Mouse (Mus musculus) liver, embryonic 11.5 days (tissue): Measurements from ENCODE around the gene Slc22a21. TPM values are rescaled to one million over a fixed set of nuclear protein-coding genes. Genes with fewer than 3 reads are reported as not detected.
A peak's percentile ranks its signal among the peaks of the same experiment; 100 is the strongest.

Source experiments
- ATAC-seq: fragments of 200-750 bp; cut with Nextera tagmentation; replicated peaks from 2 replicates; pipeline ENCODE4 v1.8.0; 2017; ENCODE audit warnings: moderate number of reproducible peaks, mild to moderate bottlenecking, moderate TSS enrichment, moderate library complexity; ENCODE audit not compliant: low FRiP score
- DNase-seq: peaks from one replicate; pipeline ENCODE4 v3.0.0-alpha.2; 2017; ENCODE audit warnings: low spot score
- H3K27ac ChIP-seq: fragments of 300-500 bp; sonication (generic); 2 replicates; pipeline ENCODE4 v1.5.1; 2014; ENCODE audit warnings: mild to moderate bottlenecking, low read depth, low read length, control low read depth
- H3K27me3 ChIP-seq: fragments of 300-500 bp; sonication (generic); replicated peaks from 2 replicates; pipeline ENCODE4 v1.6.1; 2014; ENCODE audit warnings: low read length, mixed read lengths; ENCODE audit not compliant: control insufficient read depth, insufficient read depth
- H3K36me3 ChIP-seq: fragments of 300-500 bp; sonication (generic); 2 replicates; pipeline ENCODE4 v1.6.1; 2014; ENCODE audit warnings: mild to moderate bottlenecking, low read length, moderate library complexity, mixed read lengths; ENCODE audit not compliant: control insufficient read depth, insufficient read depth
- H3K4me1 ChIP-seq: fragments of 300-500 bp; sonication (generic); replicated peaks from 2 replicates; pipeline ENCODE4 v1.6.1; 2014; ENCODE audit warnings: low read length, mixed read lengths; ENCODE audit not compliant: control insufficient read depth, insufficient read depth
- H3K4me2 ChIP-seq: fragments of 300-500 bp; sonication (generic); 2 replicates; pipeline ENCODE4 v1.6.1; 2014; ENCODE audit warnings: mild to moderate bottlenecking, control low read depth, moderate library complexity
- H3K4me3 ChIP-seq: fragments of 300-500 bp; sonication (generic); 2 replicates; pipeline ENCODE4 v1.5.1; 2014; ENCODE audit warnings: low read depth, low read length, control low read depth
- H3K9ac ChIP-seq: fragments of 300-500 bp; sonication (generic); 2 replicates; pipeline ENCODE4 v1.6.1; 2014; ENCODE audit warnings: low read depth, low read length, control low read depth
- H3K9me3 ChIP-seq: fragments of 300-500 bp; sonication (generic); 2 replicates; pipeline ENCODE4 v1.6.1; 2016; ENCODE audit warnings: low read length, inconsistent platforms, mixed read lengths; ENCODE audit not compliant: control insufficient read depth
- WGBS: fragments of 180-500 bp; shearing (Covaris S2); extraction: QIAGEN DNeasy Blood & Tissue Kit; methylation state at CpG from one replicate; pipeline ENCODE4 v1.1.7; 2014; 5-methylcytosine and 5-hydroxymethylcytosine counted together
- polyA plus RNA-seq: library from polyadenylated mRNA; unstranded; fragments of >200 nt; fragmentation: Nextera tagmentation; extraction: Ambion mirVana; gene quantifications from 2 replicates; pipeline ENCODE4 v1.2.1, GENCODE M21; 2014

The Slc22a21 gene
- polyA plus RNA-seq = 1.3 and 2.1 TPM in 2 replicates

DNA sequence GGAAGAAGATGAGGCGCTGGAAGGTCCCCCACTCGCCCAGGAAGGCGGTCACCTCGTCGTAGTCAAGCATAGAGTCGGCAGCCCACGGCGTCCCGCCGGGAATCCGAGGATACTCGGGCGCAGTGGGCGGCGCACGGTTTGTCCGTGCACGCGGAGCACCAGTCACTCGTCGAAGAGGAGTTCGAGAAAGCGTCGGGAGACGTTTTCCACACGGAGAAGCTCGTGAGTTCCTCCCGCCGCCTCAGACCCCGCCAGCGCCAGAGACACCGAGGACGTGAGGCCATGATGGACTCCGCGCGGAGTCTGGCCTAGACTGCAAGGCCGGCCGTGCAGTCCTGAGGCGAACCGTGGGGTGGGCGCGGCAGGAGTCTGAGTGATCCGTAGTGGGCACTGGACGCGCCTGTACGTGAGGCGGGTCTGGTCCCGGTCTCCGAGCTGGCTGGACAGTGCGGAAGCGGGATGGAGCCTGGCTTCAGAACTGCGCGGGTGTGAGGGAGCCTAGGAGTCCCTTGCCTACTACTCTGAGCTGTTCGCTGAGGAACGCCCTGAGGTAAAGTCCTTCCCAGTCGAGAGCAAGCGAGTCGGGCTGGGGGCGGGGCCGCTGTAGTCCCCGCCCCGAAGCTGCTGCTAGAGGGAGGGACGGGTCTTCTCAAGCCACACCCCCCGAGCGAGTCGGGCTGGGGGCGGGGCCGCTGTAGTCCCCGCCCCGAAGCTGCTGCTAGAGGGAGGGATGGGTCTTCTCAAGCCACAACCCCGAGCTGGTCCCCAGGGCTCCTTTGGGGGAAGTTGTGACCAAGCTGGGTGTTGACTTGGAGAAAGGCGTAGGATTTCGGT lies at the start of gene Slc22a21:
Slc22a21 (minus strand) TSS at position 545 of the 834 bp plus-strand sequence.
- peak within 1 kb of the TSS; percentile 50 for H3K9ac ChIP-seq
- WGBS = 1% methylated on average over 73 of the region's 73 CpGs

DNA sequence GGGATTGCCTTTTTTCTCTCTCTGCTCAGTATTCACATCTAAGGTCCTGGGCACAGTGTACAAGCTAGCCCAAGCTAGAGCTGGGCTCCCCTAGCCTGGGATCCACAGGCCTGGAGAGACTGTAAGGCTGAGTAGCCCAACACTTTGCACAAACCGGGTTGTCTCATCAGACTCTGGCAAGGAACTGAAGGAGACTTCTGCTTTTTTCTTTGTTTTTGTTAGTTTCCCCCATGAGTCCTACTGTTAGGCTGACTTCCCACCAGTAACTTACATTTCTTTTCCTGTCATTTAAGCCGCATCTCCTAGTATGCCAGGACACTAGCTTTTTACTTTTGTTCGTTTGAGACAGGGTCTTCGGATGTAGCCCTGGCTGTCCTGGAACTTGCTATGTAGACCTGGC lies 48.9 kb upstream of the Slc22a21 start:
- no peak for ATAC-seq
- Histone ChIP-seq H3K4me3 (peak overlapping the region; percentile 74), H3K9ac (peak overlapping the region; percentile 64), H3K4me2 (peak overlapping the region; percentile 98), H3K27ac (peak overlapping the region; percentile 91), H3K27me3 (peaks cover 7% of the 10 kb centered on the region), H3K36me3 (no peaks in the 10 kb centered on the region), H3K9me3 (no peaks in the 10 kb centered on the region), H3K4me1 (peaks cover 26% of the 10 kb centered on the region)
- DNase-seq = no peak
- 64% methylated on average over 4 of the region's 4 CpGs for WGBS

More for the DNA sequence above, at the start of gene Slc22a21:
- Histone ChIP-seq H3K4me3 (peak within 1 kb of the TSS; percentile 53), H3K36me3 (no peaks in the 10 kb centered on the region), H3K9me3 (no peaks in the 10 kb centered on the region), H3K27me3 (no peaks in the 10 kb centered on the region), H3K4me1 (no peaks in the 10 kb centered on the region; the same call in 1 of the 2 replicates), H3K4me2 (peak within 1 kb of the TSS; percentile 99), H3K27ac (no peak within 1 kb of the TSS)
- ATAC-seq (peak; percentile 96), DNase-seq (peak; percentile 85)

DNA sequence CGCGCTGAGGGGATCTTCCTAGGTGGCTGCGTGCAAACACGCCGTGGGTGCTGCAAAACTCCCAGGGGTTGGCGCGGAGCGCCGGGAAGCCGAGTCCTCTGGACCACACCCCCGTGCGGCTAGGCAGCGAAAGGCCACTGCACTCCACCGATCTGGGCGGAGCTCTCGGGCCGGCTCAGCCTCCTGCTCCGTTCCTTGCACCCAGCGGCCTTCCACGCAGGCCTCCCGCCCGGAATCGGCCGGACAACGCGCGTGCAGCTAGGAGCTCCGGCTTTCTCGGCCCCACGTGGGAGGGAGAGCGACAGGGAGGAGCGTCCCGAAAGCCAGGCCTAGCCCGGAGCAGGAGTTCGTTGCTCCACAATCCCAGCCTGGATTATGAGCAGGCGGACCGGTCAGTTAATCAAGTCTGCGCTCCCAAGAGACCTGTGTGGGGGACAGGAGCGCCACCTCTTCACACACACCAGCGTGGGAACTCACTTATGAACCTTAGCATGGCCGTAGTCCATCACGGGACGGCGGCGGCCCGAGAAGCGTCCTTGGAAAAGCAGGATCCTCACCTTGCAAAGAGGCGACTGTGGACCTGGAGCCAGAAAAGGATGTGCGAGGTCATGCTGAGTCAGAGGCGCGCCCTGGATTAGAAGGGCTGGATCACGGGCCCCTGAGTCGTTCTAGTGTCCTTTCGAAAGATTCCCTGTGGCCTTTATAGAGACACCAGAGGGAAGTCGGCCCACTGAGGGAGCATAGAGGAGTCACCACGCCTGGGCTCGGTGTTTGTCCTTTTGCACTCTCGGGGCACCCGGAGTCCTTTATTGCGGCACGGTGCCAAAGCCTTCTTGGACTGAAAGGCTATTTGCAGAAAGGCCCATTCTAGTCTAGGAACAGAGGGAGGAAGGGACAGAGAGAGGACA lies 48.2 kb upstream of the Slc22a21 start, which contains the start of gene Slc22a4:
Slc22a4 (minus strand) TSS at position 47 of the 908 bp plus-strand sequence.
- no peaks in the 10 kb centered on the region for H3K36me3 ChIP-seq
- no peaks in the 10 kb centered on the region for H3K9me3 ChIP-seq
- peaks cover 7% of the 10 kb centered on the region for H3K27me3 ChIP-seq
- peak; percentile 80 for ATAC-seq
- H3K27ac ChIP-seq = peak within 1 kb of the TSS; percentile 91
- WGBS = 6% methylated on average over 61 of the region's 61 CpGs
- peak within 1 kb of the TSS; percentile 98 for H3K4me2 ChIP-seq
- peaks cover 31% of the 10 kb centered on the region for H3K4me1 ChIP-seq
- peak; percentile 79 for DNase-seq
- H3K4me3 ChIP-seq = peak within 1 kb of the TSS; percentile 74
- peak within 1 kb of the TSS; percentile 64 for H3K9ac ChIP-seq

DNA sequence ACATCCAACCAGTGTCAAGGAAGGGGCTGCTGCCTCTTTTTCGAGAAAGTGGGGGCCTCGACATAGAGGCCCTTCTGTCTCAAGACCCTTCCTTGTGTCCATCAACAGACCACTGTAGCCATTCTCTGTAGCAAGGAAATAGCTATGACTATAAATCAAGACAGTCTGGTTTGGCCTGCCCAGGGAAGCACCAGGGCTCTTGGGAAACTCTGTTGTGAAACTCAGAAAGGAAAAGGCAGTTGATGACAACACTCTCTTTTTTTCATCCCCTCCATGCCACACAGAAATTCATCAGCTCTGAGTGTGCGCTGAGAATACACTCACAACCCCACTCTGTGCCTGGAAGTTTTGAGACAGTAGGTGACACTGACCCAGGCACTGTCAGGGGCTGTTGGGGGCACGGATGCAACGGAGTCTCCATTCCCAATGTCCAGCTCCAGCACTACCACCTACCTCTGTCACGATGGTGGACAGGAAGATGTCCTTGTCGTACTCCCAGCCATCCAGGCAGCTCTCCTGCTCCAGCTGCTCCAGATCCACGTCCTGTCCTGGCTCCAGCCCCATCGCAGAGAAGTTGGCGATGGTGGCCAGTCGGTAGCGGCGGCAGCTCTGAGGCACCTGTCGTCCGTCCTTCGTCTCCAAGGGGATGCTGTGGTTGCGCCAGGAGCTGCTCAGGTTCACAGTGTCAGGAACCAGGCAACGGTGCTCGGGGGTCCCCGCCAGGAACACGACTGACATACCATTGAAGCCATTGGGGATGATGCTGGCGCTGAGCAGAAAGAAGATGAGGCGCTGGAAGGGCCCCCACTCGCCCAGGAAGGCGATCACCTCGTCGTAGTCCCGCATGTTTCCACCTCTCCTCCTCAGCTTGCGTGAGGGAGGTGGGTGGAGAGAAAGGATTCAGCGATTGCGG lies 47.3 kb upstream of the Slc22a21 start:
- H3K36me3 ChIP-seq = no peaks in the 10 kb centered on the region
- ATAC-seq (no peak), DNase-seq (no peak)
- H3K27ac ChIP-seq = peak overlapping the region; percentile 91
- peak overlapping the region; percentile 98 for H3K4me2 ChIP-seq
- H3K9ac ChIP-seq = peak overlapping the region; percentile 64
- WGBS = 13% methylated on average over 31 of the region's 31 CpGs
- H3K9me3 ChIP-seq = no peaks in the 10 kb centered on the region
- H3K4me3 ChIP-seq = peak overlapping the region; percentile 74
- H3K27me3 ChIP-seq = peaks cover 7% of the 10 kb centered on the region
- peaks cover 40% of the 10 kb centered on the region for H3K4me1 ChIP-seq

DNA sequence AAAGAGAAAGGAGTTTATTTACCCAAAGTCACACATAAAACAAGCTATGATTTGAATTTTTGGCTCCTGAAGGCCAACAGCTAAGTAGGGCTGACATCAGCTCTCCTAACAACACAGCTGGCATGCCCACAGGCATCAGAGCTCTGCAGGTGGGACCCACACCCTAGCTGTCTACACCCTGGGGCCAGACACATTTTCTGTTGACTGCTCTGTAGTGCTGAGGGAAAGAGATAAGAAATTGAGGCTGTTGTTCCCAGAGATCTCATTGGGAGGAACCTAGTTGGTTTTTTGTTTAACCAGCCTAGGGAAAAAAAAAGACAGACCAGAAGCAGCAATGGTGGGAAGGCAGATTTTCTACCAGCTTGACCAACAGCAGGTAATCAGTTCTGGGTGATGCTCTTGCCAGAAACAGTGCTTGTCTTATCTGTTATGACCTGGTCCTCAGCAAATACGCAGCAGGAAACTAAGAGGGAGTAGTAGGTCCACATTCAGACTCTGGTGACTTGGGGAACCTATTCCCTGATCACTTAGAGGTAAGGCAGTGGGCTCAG lies 46.4 kb upstream of the Slc22a21 start:
- peak overlapping the region; percentile 98 for H3K4me2 ChIP-seq
- peak overlapping the region; percentile 91 for H3K27ac ChIP-seq

DNA sequence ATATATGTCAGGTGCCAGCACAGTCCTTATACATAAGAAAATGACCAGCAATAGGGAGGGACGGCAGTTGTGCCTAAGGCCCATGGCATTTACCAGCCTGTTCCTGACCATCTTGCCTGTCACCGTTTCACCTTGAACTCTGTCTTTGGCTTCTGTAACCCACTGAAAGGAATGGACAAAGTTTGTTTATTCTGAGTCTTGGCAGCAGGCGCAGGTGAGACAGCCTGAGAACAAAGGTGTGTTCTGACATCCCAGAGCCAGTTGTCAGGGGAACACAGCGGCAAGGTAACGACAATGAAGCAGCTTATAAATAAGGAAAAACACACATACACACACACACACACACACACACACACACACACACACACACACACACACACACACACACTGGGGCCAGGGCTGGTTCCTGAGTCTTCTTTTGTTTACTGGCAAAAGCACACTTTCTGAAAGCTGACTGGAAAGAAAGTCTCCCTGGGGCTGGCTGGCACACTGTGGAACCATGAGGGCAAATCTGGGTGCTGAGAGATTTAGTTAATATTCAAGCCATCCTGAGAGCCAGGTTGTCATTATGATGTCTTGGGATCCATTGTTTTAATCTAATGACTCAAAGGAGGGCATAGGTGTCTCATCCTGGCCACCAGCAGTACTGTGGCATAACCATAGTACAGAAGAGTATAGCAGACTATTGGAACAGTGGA lies 41.4 kb upstream of the Slc22a21 start:
- H3K9me3 ChIP-seq = no peaks in the 10 kb centered on the region
- no peaks in the 10 kb centered on the region for H3K36me3 ChIP-seq
- peaks cover 31% of the 10 kb centered on the region for H3K4me1 ChIP-seq
- H3K4me2 ChIP-seq = no peak overlapping the region
- H3K4me3 ChIP-seq = no peak overlapping the region
- DNase-seq (no peak), ATAC-seq (no peak)
- 84% methylated on average over 5 of the region's 5 CpGs for WGBS
- no peak overlapping the region for H3K9ac ChIP-seq
- H3K27me3 ChIP-seq = no peaks in the 10 kb centered on the region
- no peak overlapping the region for H3K27ac ChIP-seq

More for the DNA sequence above, 46.4 kb upstream of the Slc22a21 start:
- Histone ChIP-seq H3K9me3 (no peaks in the 10 kb centered on the region), H3K9ac (peak overlapping the region; percentile 64), H3K4me1 (peaks cover 41% of the 10 kb centered on the region), H3K27me3 (peaks cover 7% of the 10 kb centered on the region), H3K36me3 (no peaks in the 10 kb centered on the region), H3K4me3 (peak overlapping the region; percentile 74)
- ATAC-seq = peak; percentile 92
- DNase-seq = no peak
- WGBS = 29% methylated on average over 1 of the region's 1 CpGs

DNA sequence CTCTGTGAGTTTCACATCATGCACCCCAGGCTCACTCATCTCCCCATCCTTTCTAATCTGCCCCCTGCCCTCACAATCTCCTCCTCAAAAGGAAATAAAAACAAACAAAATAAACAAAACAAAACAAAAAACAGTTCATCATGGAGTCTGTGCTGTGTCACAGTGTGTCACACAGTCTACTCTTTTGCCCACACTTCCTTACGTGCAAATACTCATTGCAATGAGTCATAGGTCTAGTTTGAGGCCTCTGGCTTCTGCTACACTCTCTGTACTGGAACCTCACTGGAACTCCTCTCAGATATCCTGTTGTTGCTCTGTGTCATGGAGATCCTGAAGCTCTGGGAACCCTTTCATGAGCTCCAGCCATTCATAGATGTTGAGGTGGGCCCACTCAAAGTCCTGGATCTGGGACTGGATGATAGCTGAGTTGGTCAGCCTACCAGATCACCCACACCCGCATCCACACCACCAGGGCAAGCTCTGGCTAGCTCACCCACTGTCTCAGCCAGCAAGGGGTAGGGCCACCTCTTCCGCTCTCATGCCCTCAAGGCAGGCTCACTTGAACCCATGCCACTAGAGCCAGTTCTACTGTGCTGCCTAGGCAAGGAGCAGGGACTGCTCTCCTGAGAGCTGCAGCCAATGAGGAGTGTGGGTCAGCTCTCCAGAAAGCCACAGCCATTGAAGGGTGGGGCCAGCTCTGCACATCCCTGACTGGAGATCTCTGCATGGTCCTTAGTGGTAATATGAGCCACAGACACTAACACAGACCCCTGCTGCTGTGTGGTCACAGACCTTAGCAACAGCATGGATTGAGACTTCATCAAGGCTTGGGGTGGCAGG lies 39.0 kb upstream of the Slc22a21 start:
- H3K4me3 ChIP-seq = no peak overlapping the region
- no peak overlapping the region for H3K4me2 ChIP-seq
- H3K9ac ChIP-seq = no peak overlapping the region
- no peaks in the 10 kb centered on the region for H3K9me3 ChIP-seq
- 81% methylated on average over 3 of the region's 3 CpGs for WGBS
- 0 out of 2 replicates have a peak, but pooled peaks have one; percentile 23 for ATAC-seq
- DNase-seq = no peak
- H3K27ac ChIP-seq = no peak overlapping the region
- no peaks in the 10 kb centered on the region for H3K27me3 ChIP-seq
- no peaks in the 10 kb centered on the region for H3K36me3 ChIP-seq
- H3K4me1 ChIP-seq = peaks cover 16% of the 10 kb centered on the region
